In genomic region chr2:84295068-84295467, GRCm38 (mm10) we compare ENCODE assay signal across 12 mouse cellular contexts.
DNase-seq lines count a peak whose midpoint lies in the region; ATAC-seq and TF ChIP-seq lines count a peak whose summit lies in the region.
"Had no signal": no experiment of that assay in that cellular context is flagged by ENCODE, and none has a peak within 500 bp of the region (broad histone marks: within the 10 kb centered on the region; RNA-seq: fewer than 3 reads in every experiment).

No protein-coding gene starts in this region.

- H3K9ac ChIP-seq in lung, postnatal 0 days (replicated peaks; ENCODE audit: low read depth), result no peak overlapping the region
- H3K9ac ChIP-seq: liver, embryonic 12.5 days had no signal

- DNase-seq in adrenal gland, adult (ENCODE audit: inconsistent age in 2 of 2, low spot score in 1 of 2), result peak; percentile 27 to 62
- DNase-seq in adrenal gland, postnatal 4 days (ENCODE audit: low spot score in 2 of 2), result no peak
- DNase-seq in adrenal gland, postnatal 10 days, result peak; percentile 27
- DNase-seq in heart, postnatal 25 days (ENCODE audit: low spot score), result peak; percentile 13
- peak; percentile 30 for DNase-seq in lung, postnatal 0 days (ENCODE audit: low spot score)
- no peak for DNase-seq in forebrain, embryonic 10.5 days (ENCODE audit: extremely low spot score, low spot score)
- no peak for DNase-seq in retina, postnatal 1 day
- DNase-seq: thymus, adult 2 months had no signal

- no peak overlapping the region for H3K4me2 ChIP-seq in lung, postnatal 0 days (replicated peaks; ENCODE audit: low read depth, low read length)
- H3K4me2 ChIP-seq: liver, embryonic 12.5 days had no signal

- ATAC-seq in lung, postnatal 0 days, result peak; percentile 25
- ATAC-seq in inflammation-experienced regulatory T-cells, adult 6 months, result no peak
- ATAC-seq: liver, embryonic 12.5 days had no signal

- no peak overlapping the region for H3K27ac ChIP-seq in lung, postnatal 0 days (ENCODE audit: low read length)
- H3K27ac ChIP-seq in forebrain, embryonic 10.5 days, result no peak overlapping the region
- H3K27ac ChIP-seq: liver, embryonic 12.5 days had no signal

- intact Hi-C loops in heart, postnatal 25 days (cut with DNase I), result no loop called here

- no peaks in the 10 kb centered on the region for H3K4me1 ChIP-seq in lung, postnatal 0 days (ENCODE audit: insufficient read depth, low read depth, low read length)
- peaks cover 6% of the 10 kb centered on the region; the same call in 1 of the 2 replicates for H3K4me1 ChIP-seq in forebrain, embryonic 10.5 days
- H3K4me1 ChIP-seq: liver, embryonic 12.5 days had no signal

- no peaks in the 10 kb centered on the region for H3K36me3 ChIP-seq in lung, postnatal 0 days (ENCODE audit: insufficient read depth, low read length)
- H3K36me3 ChIP-seq in forebrain, embryonic 10.5 days (replicated peaks), result no peaks in the 10 kb centered on the region
- H3K36me3 ChIP-seq: G1E; liver, embryonic 12.5 days had no signal

- 46% methylated on average over 2 of the region's 2 CpGs for WGBS in lung, postnatal 0 days
- 77% methylated on average over 2 of the region's 2 CpGs for WGBS in forebrain, embryonic 10.5 days

- peak; percentile 58; the same call in 1 of the 2 replicates for TF ChIP-seq EP300 in lung, postnatal 0 days (IDR thresholded peaks at IDR 0.05)

- no peak for TF ChIP-seq CTCF in lung, postnatal 0 days (IDR thresholded peaks at IDR 0.05)

- H3K27me3 ChIP-seq in lung, postnatal 0 days (replicated peaks; ENCODE audit: insufficient read depth, low read length), result no peaks in the 10 kb centered on the region
- H3K27me3 ChIP-seq in forebrain, embryonic 10.5 days (ENCODE audit: poor library complexity, severe bottlenecking), result no peaks in the 10 kb centered on the region
- H3K27me3 ChIP-seq: liver, embryonic 12.5 days had no signal

- no peaks in the 10 kb centered on the region for H3K9me3 ChIP-seq in lung, postnatal 0 days (ENCODE audit: low read length)
- no peaks in the 10 kb centered on the region for H3K9me3 ChIP-seq in forebrain, embryonic 10.5 days
- H3K9me3 ChIP-seq: G1E; liver, embryonic 12.5 days had no signal

- H3K4me3 ChIP-seq in lung, postnatal 0 days (ENCODE audit: low read depth, low read length), result no peak overlapping the region
- no peak overlapping the region for H3K4me3 ChIP-seq in forebrain, embryonic 10.5 days
- H3K4me3 ChIP-seq: liver, embryonic 12.5 days; myocyte had no signal

Comparison
In these comparisons a context has a peak if more than half of its experiments do, and no peak if none do; other contexts are left out.
1. DNase-seq: peak in adrenal gland, adult (2 of 2), adrenal gland, postnatal 10 days (single experiment), heart, postnatal 25 days (single experiment) and lung, postnatal 0 days (single experiment); none in adrenal gland, postnatal 4 days (0 of 2), forebrain, embryonic 10.5 days (single experiment) and retina, postnatal 1 day (single experiment).